Mouse (Mus musculus) spleen, postnatal 36 days (tissue): Measurements from ENCODE around the gene Ficd.
A peak's percentile ranks its signal among the peaks of the same experiment; 100 is the strongest.

Experiments used
- DNase-seq, 2 experiments: peaks; one replicate each; pipeline ENCODE4 v3.0.0; 2022; ENCODE audit warnings: low spot score in 2 of 2, mixed read lengths in 1 of 2

Gene Ficd

DNA sequence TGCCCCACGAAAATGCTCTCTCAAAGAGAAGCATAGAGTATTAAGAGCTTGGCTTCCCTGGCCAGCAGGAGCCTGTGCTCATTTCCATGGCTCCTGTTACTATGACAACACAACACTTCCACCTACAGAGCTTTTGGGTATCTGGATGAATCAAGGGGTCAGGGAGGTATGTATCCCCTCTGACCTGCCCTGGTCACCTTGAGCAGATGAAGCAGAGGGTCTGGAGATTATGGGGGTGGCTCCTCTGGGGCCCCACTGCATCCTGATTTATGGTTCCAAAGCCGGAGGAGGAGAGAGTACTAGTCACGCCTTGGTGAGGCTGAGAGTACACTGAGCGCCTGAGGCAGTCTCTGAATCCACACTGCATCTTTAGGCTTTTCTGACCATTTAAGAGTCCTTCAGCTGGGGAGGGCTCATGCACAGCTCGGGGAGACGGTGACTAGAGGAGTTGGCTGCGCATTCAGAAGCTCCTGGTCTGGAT lies 4.9 kb upstream of the Ficd start:
- DNase-seq: no peak

DNA sequence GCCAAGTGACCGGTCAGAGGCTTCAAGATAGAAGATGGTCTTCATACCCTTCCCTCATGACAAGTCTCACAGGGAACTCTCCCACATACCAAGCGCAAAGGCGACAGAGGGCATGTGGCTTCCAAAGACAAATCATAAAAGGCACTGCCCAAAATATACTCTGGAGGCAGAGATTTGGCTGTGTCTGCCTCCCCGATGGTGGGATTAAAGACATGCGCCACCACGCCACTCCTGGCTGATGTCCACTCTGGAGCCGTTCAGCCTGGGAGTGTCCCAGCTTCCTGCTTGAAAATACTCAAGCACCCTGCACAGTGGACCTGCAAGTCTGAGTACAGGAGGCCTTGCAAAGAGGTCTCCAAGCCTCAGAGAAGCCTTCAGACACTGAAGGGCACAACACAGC lies 4.4 kb upstream of the Ficd start:
- DNase-seq: no peak

DNA sequence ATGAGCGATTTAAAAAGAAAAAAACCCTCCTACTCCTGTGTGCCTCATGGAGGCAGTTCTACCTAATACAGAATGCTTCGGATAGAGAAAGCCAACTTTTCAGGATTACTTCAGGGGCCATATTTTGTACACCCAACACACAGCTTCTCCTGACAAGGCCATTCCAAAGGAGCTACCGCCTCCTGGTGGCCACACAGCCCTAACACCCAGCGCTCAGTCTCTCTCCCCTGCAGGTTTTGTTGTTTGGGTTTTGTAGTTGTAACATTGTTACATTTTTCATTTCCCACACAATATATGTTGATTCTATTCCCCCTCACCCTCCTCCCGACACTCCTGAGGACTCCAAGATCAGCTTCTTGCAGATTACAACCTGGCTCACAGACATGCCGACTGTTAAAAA lies 3.4 kb upstream of the Ficd start:
- no peak for DNase-seq

DNA sequence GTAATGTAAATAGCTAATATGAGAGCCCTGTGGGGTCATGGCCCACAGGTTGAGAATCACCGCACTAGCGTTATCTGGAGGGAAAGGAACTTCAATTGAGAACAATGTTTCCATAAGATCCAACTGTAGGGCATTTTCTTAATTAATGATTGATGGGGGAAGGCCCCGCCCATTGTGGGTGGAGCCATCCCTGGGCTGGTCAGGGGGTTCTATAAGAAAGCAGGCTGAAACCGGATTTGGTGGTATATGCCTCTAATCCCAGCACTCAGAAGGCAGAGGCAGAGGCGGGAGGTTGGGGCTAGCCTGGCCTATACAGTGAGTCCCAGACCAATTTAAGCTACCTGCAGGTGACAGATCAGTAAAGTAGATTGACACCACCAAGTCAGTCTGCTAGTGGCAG lies 1.2 kb upstream of the Ficd start:
- DNase-seq: no peak

DNA sequence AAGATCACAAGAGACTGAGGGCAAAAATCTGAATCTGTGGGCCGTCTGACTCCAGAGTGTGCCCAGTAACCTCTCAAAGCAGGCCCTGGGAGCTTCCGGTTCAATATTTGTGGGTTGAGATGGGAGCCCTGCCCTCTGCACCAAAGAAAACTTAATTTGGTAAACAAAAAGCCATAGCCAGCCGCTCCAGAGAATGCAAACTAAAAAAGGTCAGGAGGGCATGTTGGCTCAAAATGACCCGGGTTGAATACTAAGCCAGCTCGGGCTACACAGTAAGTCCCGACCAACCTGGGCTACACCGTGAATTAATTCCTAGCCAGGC lies 619 bp upstream of the Ficd start:
- no peak for DNase-seq

DNA sequence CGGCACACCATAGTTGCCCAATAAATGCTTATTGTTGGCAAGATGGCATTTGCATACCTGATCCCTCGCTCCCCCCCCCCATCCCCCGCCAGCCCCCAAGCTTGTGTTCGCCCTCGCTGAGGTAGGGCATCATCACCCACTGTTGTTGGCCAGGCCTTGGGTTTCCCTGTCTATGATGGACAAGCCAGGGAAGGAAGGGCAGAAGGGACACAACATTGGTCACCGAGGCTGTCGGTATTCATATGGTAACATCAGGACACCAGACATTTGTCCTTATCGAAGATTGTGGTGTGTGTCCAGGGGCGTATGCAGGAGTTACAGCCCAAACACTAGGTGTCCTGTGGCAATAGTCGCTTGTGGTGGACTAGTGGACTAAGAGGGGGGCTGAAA lies 505 bp downstream of the Ficd start:
- DNase-seq: no peak

DNA sequence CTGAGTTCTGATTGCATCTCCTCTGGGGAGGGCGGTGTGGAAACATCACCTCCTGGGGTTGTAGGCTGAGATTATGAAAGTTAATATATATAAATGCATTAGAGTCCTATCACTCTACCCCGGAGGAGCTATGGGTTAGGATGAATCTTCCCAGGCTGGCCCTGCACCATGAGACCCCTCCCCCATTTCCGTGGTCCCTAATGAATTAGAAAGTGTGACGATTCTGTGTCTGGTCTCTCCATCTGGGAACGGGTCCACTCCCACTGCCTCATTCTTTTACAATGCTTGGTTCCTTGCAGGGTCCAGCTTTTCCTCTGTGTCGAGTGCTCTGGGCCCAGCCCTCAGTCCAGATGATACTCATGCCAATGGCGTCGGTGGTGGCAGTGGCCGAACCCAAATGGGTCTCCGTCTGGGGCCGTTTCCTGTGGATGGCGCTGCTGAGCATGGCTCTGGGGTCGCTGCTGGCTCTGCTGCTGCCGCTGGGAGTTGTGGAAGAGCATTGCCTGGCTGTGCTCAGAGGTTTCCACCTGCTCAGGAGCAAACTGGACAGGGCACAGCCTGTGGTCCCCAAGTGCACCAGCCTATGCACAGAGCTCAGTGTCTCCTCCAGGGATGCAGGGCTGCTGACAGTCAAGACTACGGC lies 1.0 kb downstream of the Ficd start:
- DNase-seq: no peak

DNA sequence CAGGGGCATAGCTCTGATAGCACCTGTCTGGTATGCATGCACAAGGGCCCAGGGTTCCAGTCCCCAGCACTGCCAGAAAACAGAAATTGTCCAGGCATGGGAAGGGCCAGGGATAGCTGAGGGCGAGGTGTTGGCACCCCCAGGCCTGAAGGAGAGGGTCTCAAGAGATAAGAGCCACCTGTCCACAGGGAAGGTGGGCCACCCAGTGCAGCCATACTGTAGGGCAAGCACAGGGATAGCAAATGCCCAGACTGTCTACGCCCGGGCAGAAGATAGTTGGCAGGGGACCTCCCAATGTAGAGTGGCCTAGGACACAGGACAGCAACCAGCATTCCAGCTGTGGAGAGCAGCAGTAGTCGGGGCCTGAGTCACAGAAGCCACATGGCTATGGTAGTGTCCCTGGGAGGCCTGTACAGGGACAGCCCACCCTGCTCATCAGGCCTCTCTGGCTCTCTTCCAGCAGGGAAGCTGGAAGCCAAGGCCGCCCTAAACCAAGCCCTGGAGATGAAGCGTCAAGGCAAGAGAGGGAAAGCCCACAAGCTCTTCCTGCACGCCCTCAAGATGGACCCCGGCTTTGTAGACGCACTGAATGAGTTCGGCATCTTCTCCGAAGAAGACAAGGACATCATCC lies 2.1 kb downstream of the Ficd start:
- no peak for DNase-seq

DNA sequence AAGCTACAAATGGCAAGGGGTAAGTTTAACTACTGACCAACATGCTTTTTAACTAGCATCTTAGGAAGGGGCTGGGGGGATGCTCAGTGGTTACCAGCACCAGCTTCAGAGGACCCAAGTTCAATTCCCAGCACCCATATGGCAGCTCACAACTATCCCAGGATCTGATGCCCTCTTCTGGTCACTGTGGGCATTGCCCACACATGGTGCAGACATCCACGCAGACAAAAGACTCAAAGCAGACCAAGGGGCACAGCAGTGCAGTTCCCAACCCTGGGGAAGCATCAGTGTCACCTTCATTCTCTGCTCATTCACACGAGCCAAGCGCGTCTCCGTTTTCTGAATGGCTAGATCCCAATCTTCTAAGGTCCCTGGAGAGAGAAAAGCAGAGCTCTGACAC lies 12.0 kb downstream of the Ficd start:
- DNase-seq: no peak

DNA sequence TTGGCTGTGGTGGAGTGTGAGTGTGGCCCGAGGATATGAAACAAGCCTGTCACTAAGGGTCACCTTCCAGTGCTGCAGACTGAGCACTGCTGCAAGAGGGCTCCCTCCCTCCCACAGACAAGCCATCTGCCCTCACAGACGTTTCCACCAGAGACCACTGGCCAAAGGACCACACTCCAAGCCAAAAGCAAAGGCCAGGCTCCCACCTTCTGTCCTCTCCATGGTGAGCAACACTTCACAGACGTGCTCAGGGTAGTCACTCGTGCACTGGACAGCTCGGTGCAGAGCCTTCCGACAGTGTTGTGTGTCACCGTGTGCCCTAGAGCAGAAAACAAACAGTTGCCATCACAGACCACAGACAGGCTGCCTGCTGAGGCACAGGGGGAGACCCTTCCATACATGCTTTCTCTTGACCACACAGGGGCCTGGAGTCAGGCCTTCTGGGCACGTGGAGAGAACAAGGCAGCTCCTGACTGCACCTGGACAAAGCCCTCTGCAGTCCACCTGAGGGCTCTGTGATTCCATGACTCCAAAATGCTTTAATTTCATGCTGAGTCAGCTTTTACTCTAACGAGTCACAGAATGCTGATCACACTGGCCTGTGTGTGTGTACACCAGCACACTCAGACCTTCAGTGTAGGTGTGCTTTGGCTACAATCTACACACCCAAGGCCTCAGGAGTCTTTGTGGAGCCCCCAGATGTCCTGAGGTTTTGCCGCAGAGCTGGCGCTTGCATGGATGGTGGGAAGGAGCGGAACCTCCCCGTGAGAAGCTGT lies 13.1 kb downstream of the Ficd start:
- DNase-seq: no peak

DNA sequence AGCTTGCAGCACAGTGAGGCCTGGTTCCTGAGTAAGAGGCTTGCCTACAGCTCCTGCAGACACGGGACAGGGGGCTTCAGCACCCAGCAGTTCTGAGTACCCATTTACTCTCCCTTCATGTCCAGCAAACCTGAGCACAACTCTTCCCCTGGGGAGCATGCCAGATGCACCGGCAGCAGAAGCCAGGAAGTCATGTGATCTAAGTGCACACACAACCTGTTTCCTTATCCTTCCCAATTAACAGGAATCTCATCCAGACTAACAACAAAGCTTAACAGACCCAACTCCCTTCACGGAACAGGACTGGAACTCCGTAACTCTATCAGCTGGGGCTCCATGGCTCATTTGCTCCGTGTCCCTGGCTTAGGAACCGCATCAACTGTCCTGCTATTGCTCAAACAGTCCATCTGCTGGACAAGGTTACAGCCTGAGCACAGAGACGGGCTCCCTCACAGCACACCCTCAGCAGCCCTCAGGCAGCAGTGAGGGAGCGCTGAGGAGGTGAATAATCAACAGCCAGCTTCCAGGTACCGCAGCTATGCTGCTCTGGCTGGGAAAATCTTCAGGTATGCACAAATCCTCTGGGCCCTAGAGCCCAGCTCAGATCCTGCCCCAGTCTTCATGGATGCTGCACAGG lies 16.0 kb downstream of the Ficd start:
- no peak for DNase-seq

DNA sequence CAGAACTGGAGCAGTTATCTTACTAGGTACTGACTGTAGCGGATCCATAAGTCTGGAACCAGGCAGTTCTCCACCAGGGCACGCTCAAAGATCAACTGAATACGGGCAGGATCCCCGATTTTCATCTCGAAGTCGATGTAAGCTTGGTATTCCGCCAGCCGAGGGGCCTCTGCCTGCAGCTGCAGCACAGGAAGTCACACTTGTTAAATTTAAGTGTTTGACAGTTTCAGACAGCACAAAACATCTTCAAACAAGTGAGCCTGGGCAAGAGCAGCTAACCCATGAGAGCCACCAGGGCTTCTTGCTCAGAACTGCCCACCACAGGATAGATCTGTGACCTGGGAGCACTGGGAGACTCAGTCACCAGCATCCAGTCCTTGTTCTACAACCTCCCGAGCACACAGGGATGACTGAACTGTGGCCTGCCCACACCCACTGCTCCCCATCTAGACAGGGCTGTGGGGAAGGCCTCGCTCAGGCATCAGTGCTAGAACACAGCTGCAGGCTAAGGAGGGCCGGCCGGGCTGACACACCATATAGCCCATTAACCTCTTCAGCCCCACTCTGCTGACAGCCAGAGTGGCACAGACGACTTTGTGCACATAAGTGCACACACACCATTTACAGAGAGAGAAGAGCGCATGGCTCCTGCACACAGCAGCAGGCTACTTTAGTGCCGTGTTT lies 19.9 kb downstream of the Ficd start:
- DNase-seq: no peak

DNA sequence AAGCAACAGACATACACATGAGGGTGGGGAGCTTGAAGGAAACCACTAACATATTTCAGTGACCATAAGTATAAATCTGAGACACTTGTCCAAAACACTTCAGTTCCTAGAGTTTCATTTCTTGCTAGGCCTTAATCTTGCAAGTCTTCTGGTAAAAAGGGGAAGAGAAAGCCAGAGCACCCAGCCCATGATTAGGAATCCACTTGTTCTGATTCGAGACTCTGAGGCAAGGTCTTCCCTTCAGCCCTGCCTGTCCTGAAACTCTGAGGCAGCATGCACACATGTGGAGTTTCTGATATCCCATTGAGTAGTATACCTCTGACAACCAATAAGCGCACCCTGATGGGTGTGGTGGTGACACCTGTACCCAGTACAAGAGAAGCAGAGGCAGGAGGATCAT lies 26.0 kb downstream of the Ficd start:
- no peak for DNase-seq

DNA sequence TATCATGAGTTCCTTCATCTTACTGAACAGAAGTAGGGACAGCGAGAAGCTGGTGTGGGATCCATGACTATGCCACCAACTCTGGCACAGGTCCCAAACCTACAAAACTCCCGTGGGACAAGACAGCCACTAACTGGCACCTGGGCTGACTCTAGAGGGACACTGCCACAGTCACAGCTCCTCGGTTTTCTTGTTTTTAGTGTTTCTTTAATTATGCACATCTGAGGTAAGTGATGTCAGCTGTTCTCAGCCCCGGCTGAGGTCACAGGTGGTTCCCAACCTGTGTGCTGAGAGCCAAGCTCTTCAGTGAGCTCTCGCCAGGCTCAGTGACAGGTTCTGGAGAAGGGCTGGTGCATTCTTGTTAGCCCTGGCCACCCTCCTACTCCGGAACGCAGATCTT lies 28.8 kb downstream of the Ficd start:
- no peak for DNase-seq

DNA sequence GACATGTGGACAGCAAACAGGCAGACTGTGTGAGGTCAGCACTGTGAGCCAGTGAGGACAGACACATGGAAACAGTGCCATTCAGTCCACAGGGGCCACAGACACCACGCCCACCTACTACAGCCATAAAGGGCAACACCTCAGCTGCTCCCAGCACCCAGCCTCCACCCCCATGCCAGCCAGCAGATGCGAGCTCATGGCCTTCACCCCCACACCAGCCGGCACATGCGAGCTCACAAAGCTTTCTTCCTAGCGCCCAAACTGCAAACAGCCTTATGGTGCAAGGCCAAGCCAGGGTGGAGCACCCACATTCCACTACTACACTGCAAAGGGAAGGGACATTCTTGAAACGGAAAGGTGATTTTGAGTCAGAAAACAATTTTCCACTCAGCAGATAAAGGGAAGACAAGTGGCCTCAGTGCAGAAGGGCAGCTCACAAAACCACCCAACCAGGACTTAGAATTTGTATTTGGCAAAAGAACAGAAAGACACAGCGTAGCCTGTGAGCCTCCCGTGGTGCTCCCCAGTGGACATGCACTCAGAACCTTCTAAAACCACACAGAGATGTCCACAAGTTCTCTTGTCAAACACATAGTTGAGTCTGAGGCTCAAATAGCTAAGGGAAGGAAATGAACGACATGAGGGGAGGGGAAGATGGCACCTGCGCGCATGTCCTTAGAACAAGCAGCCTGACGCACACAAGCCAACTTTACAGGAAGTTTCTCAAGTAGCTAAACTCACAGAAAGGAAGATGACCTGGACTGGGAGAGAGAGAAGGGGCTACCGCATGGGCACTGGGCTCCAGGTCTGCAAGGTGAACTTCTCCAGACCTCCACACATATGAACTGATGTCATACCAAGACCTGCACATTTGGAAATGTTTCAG lies 30.3 kb downstream of the Ficd start:
- DNase-seq: no peak

DNA sequence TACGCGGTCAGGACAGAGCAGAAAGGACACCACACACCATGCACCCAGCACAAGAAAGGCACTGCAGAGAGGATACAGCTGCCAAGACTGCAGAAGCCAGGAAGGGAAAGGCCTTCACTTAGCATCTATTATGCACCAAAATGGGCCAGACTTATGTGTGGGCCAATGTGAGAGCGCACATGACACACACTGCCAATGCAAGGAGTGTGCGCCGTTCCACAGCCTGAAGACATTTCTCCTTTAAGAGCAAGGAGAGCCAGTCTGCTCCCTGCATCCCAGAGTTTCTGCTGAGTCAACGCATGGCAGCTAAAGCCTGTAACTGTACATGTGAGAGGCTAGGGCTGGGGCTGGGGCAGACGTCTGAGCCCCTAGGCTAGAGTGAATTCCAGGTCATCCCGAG lies 33.2 kb downstream of the Ficd start:
- DNase-seq: no peak

DNA sequence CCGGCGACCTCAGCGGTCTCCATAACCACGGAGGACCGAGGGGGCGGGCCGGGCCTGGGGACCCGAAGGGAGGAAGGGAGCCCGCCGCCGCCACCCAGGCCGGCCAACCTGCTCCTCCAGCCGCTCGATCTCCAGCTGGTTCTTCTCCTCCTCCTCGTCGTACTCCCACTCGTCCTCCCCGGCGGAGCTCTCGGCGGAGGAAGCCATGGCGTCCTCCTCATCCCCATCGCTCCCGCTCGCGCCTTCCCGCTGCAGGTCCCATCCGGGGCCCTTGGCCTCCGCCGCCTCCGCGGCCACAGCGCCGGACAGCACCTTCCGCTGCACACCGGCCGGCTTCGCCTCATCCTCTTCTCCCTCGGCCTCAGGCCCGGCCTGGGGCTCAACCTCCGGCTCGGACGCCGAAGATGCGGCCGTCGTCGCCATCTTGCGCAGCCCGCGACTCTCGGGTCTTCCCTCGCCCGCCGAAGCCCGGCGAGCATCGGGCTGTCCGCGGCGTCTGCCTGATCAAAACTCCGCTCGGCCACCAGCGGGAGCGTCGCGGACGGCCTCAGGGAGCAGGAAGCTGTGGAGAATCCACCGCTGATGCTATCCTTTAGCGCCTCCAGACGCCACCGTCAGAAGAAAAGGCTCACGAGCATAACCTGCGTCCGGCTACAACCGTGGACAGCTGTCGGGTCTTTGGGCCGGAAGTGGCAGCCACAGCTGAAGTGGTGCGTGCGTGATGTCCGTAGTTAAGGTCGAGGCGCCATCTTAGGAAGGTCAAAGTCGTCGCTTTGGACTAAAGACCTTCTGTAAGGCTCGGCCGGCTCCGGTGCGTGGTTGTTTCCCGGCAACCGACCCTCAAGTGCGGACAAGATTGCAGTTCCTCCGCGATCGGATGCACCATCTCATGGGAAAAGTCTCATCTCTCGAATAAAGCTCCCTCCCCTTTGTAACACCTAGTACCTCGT lies 35.9 kb downstream of the Ficd start:
- peak; percentile 86 to 90 for DNase-seq

DNA sequence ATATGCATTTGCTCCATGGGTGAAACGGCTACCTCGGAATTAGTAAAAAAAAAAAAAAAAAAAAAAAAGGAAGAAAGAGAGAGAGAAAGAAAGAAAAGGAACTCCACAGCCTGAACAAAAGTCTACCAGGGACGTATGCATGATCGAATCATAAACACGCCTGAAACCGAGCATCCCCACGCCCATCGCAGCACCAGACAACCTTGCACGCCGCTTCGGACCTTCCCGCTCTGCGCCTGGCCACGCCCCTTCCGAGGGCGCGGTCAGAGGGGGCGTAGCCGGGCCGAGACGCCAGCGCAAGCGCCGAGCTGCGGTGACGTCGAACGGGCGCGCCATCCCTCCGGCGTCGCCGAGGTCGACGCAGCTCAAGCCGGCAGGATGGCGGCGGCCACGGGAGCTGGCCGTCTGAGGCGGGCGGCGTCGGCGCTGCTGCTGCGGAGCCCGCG lies 36.9 kb downstream of the Ficd start, which contains the start of the genes Sart3 and Iscu:
TSS of gene Sart3 (minus strand) at position 61 of the 446 bp plus-strand sequence.
TSS of gene Iscu (plus strand) at position 299 of the 446 bp plus-strand sequence.
- DNase-seq: peak; percentile 95

DNA sequence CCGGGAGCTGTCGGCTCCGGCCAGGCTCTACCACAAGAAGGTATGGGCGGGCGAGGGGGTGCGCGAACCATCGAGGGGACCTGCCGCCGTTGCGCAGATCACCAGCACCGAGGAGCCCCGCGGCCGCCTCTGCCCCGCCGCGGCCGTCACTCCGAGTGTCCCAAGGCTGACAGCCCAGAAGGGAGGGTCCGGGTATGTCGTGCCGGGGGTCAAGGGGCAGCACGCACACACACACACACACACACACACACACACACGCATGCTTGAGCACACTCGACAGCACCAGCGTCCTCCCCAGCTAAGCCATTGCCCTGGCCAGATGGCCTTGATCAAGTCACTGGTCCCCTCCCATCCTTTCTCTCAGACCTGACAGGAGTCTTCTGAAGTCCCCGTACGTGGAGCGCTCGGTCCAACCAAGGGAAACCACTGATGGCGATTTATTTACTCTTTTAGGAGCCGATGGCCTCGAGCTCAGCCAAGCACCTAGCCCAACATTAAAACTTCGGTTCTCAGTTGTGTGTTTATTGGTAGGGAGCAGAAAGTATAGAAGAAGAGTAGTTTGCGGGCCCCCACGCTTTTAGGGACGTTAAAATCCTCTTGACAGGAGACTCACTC lies 37.4 kb downstream of the Ficd start:
- no peak for DNase-seq
